Mouse (Mus musculus) gastrocnemius, postnatal 4 days (tissue): ENCODE results near the gene Cdk11b. TPM values are rescaled to one million over a fixed set of nuclear protein-coding genes. Genes with fewer than 3 reads are reported as not detected.

ENCODE experiments used
- DNase-seq, 2 experiments: peaks; one replicate each; pipeline ENCODE4 v3.0.0; 2021 to 2022; ENCODE audit warnings: low spot score in 2 of 2, mixed read lengths in 2 of 2
- long read RNA-seq, 2 experiments: library from polyadenylated mRNA; stranded (forward); transcript quantifications; one replicate each; pipeline ENCODE4 v2.0.0; 2021
- total RNA-seq, 2 experiments: library from RNA; stranded (reverse); gene quantifications; 2 replicates each; pipeline ENCODE4 v1.2.3; 2021

Cdk11b gene
- total RNA-seq = 10 to 100 TPM; 35.8 to 44.0 TPM
- long read RNA-seq, experiment 1, transcript Cdk11b-201 (20 exons, 2,595 nt) = major isoform, 13 of 53 reads
- long read RNA-seq, experiment 1, transcript Cdk11b-202 (20 exons, 2,673 nt) = minor isoform, 6 of 53 reads
- long read RNA-seq, experiment 1, partial matches to known transcripts = 8 of 53 reads
- long read RNA-seq, experiment 1, other reads (novel, unspliced or antisense) = 26 of 53 reads
- long read RNA-seq, experiment 2, transcript Cdk11b-201 (20 exons, 2,595 nt) = major isoform, 25 of 81 reads
- long read RNA-seq, experiment 2, transcript Cdk11b-202 (20 exons, 2,673 nt) = minor isoform, 6 of 81 reads
- long read RNA-seq, experiment 2, partial matches to known transcripts = 13 of 81 reads
- long read RNA-seq, experiment 2, other reads (novel, unspliced or antisense) = 37 of 81 reads

DNA sequence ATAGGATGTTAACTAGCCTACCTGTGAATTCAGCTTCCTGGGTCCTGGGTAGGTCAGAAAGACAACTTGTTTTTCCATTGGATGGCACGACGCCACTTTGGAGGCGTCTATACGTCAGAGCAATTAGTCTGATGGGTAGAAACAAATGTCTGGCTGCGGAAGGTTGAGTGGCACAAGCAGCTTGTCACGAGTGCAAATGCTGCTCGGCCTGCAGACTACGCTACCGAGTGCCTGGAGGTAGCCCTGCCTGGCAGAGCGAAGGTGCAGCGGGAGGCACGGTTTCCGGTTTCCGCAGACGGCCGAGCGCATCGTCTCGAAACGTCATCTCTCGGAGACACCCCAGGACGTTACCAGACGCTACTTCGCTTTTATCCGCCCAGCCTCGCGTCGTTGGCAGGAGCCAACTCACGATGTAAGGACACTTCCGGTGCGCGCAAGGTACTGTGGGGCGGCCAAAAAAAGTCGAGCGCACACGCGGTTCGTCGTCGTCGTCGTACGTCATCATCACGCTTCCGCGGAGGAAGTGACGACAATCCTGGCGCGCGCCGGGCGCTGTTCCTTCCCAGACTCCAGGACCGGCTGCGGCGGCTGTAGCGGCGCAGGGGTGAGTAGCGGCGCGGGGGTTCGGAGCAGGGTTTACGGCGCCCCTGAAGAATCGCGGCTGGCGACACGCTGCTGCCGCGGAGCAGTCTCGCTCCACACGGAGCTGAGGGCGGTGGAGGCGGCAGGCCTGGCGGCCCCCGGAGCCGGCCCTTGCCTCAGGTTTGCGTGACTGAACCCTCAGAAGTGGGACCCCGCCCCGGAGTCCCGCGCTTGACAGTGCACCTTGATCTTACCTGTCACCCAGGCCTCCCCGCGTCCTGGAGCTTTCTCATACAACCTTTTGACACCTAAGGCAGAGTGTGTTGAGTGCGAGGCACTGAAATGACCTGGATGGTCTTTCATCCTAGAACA lies at the start of gene Cdk11b:
Cdk11b (plus strand) TSS at position 517 of the 954 bp plus-strand sequence.
- peak; percentile 91 to 94 for DNase-seq

DNA sequence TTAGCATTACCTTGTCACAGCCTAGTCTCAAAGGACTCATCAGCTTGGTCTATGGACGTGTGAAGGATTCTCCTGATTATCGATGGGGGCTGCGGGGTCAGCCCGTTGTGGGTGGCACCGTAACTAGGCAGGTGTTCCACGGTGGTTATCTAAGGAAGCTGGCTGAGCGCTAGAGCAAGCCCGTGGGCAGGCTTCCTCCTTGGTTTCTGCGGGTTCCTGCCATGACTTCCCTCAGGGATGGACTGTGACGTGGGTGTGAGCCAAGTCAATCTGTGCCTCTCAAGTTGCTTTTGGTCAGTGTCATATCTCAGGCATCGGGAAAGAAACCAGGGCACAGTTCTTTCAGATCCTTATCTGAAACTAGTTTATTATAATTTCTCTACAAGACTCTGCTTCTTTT lies 49.7 kb upstream of the Cdk11b start:
- DNase-seq = no peak

DNA sequence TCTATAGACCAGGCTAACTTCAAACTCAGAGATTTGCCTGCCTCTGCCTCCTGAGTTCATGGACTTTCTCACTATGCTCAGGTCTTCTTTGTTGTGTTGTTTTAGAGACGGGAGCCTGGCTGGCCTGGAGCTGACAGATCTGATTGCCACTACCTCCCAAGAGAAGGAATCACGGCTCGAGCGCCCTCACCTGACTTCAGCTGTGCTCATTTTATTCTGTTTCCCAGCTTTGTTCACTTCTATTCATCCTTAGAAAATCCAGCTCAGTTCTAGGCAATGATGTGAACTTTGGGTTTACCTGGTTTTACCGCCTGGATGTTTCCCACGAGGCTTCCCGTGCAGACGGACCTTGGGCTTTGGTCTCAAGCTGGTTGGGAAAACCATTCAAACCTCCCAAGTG lies 49.1 kb upstream of the Cdk11b start:
- no peak for DNase-seq

DNA sequence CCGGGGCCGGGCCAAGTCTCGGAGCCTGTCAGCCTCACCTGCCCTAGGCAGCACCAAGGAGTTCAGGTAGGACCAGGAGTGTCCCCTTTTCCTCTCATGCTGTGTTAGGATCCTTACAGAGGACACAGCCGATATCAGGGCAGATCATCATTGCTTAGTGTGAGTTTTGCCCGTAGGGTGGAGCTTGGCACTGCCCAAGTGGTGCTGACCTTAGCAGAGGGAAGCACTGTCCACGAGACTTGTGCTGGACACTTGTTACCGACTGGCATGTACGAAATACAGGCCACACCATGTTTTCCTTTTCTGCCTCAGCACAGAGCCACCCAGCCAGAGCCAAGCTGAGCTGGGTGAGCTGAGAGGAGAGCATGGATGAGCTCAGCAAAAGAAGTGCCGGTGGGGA lies 47.5 kb upstream of the Cdk11b start:
- DNase-seq = no peak

DNA sequence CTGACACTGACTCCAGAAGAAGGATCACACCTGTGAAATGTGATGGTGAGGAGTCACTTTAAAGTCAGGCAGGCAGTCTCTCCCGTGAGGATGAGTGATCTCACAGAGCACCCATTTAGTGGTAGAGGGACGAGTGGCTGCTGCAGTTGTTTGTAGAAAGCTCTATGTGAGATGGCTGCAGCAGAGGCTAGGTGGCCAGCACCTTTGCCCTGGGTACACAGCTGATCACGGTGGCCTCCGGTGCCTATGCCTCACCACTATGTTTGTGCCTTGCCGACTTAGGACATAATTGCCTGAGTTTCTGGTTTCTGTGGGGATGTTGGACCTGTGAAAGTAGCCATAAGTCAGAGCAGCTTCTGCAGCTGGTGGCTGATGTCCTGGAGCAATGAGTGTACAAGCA lies 46.9 kb upstream of the Cdk11b start:
- no peak for DNase-seq

- DNase-seq = peak in 1 of 2 experiments; percentile 32
Measured at GRCm38 (mm10) chr4:155578336-155579125, 46.1 kb upstream of the Cdk11b start.

GRCm38 (mm10) chr4:155580420-155580819 lies 44.2 kb upstream of the Cdk11b start:
- peak in 1 of 2 experiments; percentile 42 for DNase-seq

DNA sequence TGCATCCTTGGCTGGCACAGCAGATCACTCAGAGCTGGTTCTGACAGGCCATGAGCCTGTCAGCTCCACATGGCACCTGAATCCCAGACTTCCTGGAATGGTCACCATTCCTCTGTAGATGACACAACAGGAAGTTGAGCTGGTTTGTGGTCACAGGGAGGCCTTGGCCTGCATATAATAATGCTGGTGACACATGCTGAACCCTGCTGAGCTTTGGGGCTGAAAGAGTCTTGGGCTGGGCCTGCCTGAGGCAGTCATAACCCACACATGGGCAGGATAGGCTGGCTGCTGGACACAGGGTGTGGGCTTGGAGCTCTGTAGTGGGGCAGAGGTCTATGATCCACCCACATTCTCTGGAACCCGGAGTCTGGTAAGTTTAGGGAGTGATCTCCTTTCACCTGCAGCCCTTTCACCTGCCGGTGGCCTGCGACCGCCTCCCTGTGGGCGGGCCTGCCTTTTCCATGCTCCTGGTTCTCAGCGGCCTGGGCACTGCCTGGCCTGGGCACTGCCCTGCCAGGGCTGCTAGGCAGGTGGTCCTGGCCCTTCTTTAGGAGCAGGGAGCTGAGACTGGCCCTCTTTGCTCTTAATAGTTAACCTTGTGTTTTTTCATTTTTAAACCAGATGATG lies 42.3 kb upstream of the Cdk11b start:
- no peak for DNase-seq

DNA sequence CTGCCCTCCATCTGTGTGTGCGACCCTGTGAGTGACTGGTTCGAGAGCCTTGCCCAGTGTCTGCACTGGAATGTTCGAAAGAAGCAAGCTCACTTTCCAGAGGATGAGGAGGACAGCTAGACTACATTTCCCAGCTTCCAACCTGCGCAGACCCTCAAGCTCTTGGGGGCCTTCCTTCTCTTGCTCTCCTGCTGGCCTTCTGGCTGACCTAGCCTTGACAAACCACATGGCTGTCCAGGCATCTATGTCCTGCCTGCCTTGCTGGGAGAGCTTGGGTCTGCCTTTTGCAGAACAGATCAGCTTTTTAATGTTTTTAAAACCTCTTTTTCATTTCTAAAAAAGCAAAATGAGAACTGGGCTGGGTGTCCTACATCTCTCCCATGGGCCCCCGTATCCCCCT lies 35.3 kb upstream of the Cdk11b start:
- DNase-seq = no peak

GRCm38 (mm10) chr4:155591012-155591719 lies 33.5 kb upstream of the Cdk11b start:
- DNase-seq = no peak

DNA sequence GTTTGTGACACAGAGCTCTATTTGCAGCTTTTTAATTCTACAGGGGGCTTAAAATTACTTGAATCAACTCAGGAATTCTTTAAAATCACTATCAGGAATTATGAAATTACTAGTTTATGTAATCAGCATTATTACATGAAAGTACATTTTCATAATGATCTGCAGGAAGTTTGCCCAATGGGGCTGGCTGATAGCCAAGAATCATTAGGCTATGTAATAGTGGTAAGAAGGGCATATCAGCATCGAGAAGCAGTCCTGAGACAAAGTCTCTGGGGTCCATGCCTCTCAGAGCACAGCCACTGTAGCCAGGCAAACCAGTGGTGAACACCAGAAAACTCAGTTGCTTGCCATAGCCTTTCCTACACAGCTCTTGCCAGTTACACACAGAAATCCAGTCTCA lies 30.9 kb upstream of the Cdk11b start:
- DNase-seq = no peak

- no peak for DNase-seq
Measured at GRCm38 (mm10) chr4:155595777-155596176, 28.9 kb upstream of the Cdk11b start.

- DNase-seq = no peak
Measured at GRCm38 (mm10) chr4:155596606-155597005, 28.0 kb upstream of the Cdk11b start.

DNA sequence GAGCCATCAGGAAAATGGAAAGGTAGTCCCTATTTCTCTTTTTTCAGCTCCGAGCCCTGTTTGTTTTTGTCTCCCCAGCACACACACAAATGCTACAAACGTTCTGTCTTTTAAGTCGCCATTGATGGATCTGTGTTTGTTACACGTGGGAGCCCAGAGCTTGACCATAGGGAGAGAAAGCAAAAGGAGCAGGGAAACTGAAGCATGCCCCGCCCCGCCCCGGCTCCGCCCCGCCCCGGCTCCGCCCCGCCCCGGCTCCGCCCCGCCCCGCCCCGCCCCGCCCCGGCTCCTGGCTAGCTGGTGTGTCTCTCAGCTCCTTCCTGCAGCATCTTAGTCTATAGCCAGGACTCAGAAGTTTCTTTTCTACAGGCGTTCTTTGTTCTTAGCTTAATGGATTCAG lies 26.1 kb upstream of the Cdk11b start:
- no peak for DNase-seq

DNA sequence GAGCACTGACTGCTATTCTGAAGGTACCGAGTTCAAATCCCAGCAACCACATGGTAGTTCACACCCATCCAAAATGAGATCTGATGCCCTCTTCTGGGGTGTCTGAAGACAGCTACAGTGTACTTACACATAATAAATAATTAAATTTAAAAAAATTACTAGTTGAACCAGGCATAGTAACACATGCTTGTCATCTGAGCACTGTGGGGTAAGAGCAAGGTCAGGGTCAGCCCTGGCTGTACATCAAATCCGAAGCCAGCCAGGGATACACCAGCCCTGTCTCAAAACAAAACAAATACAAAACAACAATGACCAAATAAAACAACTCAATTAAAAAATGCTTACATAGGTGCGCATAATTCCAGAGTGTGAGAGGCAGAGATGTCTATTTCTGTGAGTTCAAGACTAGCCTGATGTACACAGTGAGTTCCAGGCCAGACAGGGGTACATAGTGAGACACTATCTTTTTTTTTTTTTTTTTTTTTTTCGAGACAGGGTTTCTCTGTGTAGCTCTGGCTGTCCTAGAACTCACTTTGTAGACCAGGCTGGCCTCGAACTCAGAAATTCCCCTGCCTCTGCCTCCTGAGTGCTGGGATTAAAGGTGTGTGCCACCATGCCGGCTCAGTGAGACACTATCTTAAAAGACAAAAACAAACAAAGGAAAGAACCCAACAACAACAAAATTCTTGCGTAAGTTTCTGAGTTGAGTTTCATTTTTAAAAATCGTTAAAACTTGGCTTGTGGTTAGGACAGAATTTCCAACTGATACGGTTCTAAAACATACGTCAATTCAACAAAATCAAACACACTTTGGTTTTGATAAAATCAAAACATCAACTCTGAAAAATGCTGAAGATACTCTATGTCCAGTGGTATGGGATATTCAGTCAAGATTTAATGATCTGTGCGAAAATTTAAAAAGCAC lies 24.5 kb upstream of the Cdk11b start:
- DNase-seq = no peak

DNA sequence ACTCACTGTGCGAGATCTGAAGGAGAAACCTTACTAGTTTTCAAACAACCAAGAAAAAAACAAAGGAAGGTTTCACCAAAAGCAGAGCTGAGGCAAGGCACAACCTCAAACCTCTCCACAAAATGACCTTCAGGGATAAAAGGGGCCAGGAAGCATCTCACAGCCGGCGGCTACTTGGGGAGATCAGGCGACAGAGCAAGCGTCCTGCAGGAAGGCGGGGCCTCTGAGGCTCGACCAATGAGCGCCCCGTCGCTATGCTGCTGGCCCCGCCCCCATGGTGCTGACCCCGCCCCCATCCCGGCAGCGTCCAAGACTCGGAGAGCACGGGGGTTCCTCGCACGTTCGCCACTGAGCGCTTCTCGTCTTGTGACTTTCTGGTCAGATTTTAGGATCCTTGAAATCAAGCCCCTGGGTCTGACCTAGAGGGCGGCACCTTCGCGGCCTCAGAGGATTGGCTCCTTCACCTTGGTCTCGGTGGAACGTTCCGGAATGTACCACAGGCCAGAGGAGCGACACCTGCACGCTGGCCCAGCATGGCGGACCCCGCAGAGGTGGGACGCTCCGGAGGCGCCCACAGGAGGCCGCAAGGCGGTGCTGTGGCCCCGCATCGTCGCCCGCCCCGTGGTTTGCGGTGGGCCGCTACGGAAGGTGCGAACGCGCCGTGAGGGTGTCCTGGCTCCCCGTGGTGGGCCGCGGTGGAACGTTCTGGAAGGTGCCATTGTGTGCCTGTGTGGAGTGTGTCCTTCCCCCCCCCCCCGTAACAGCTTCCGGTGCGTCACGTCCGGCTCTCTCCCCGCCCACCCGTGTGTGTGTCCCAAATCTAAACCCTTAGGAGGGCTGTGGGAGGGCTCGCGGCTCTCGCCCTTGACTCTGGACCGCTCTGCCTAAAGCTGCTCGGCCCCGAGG lies 23.3 kb upstream of the Cdk11b start, which contains the start of gene Slc35e2:
Slc35e2 (plus strand) TSS at position 326 of the 906 bp plus-strand sequence.
- peak; percentile 93 to 95 for DNase-seq

DNA sequence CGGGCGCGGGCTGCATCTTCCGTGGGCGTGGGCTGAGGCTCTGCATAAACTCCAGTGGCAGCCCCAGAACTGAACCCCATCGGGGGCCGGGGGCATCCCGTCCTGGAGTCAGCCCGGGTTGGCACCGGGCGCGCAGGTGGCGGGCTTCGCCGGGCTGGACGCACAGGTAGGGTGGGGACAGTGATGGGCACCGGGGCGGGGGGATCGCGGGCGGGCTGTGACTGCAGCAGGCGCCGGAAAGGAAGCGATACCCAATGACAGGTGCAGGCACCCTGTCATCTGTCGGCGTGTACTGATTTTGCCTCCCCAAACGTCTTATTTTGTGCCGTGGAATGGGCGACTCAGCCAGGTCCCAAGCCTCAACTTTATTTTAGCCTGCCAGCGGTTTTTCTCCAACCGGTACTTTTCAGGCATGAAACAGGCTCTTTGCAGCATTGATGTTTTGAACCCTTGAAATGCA lies 22.6 kb upstream of the Cdk11b start:
- no peak for DNase-seq

- DNase-seq = no peak
Measured at GRCm38 (mm10) chr4:155602753-155603152, 21.9 kb upstream of the Cdk11b start.
